Mouse (Mus musculus): ENCODE measurements around the gene Fam69a. TPM values are rescaled to one million over a fixed set of nuclear protein-coding genes. Genes with fewer than 3 reads are reported as not detected.

The Fam69a gene
- polyA plus RNA-seq, 1 experiment from 2014 or later: 11.7 TPM

- H3K4me1 ChIP-seq (replicated peaks; ENCODE audit: control insufficient read depth, insufficient read depth, low read length): no peaks in the 10 kb centered on the region
- no peak overlapping the region for H3K27ac ChIP-seq (ENCODE audit: low read depth, low read length)
- no peaks in the 10 kb centered on the region for H3K9me3 ChIP-seq (ENCODE audit: control insufficient read depth)
- H3K9ac ChIP-seq (ENCODE audit: low read depth, low read length): no peak overlapping the region
- TF ChIP-seq CTCF (IDR thresholded peaks at IDR 0.05; ENCODE audit: low read depth): no peak
- no peaks in the 10 kb centered on the region for H3K36me3 ChIP-seq (ENCODE audit: control insufficient read depth, insufficient read depth)
- no peak overlapping the region for H3K4me3 ChIP-seq (ENCODE audit: low read depth, low read length)
- no peaks in the 10 kb centered on the region for H3K27me3 ChIP-seq (replicated peaks; ENCODE audit: control insufficient read depth, insufficient read depth, low read length)
- 84% methylated on average over 4 of the region's 4 CpGs for WGBS
- H3K4me2 ChIP-seq (replicated peaks; ENCODE audit: low read depth): no peak overlapping the region
- no peak for ATAC-seq
These were observed 41.3 kb upstream of the Fam69a start for GRCm38 (mm10) chr5:108028230-108028629.

- H3K4me1 ChIP-seq (replicated peaks; ENCODE audit: control insufficient read depth, insufficient read depth, low read length): no peaks in the 10 kb centered on the region
- no peaks in the 10 kb centered on the region for H3K9me3 ChIP-seq (ENCODE audit: control insufficient read depth)
- ATAC-seq: no peak
- TF ChIP-seq CTCF (IDR thresholded peaks at IDR 0.05; ENCODE audit: low read depth): no peak
- no peaks in the 10 kb centered on the region for H3K36me3 ChIP-seq (ENCODE audit: control insufficient read depth, insufficient read depth)
- 54% methylated on average over 3 of the region's 3 CpGs for WGBS
- H3K9ac ChIP-seq (ENCODE audit: low read depth, low read length): no peak overlapping the region
- H3K27ac ChIP-seq (ENCODE audit: low read depth, low read length): no peak overlapping the region
- H3K4me2 ChIP-seq (replicated peaks; ENCODE audit: low read depth): no peak overlapping the region
- H3K4me3 ChIP-seq (ENCODE audit: low read depth, low read length): no peak overlapping the region
- H3K27me3 ChIP-seq (replicated peaks; ENCODE audit: control insufficient read depth, insufficient read depth, low read length): no peaks in the 10 kb centered on the region
These were observed 34.5 kb upstream of the Fam69a start for GRCm38 (mm10) chr5:108021346-108021745.

DNA sequence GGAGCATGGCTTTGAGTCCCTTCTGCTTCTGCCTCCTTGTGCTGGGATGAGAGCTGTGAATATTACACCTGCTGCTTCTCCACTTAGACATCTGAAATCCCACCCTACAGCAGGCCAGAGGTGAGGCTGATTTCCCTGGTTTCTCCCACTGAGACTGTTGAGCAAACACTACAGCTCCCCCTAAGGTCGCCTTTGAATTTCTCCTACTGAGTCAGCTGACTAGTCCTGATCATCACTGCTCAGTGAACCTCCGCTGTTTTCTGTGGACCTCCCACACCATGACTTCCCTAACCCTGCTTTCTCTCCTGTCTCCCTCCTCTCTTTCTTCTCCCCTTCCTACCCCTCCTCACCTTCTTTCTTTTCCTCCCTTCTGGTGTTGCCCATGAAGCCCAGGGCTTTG, 32.5 kb upstream of the Fam69a start:
- Histone ChIP-seq H3K4me1 (replicated peaks; ENCODE audit: control insufficient read depth, insufficient read depth, low read length) (0 out of 2 replicates have a peak, but pooled peaks cover 2% of the 10 kb centered on the region), H3K9ac (ENCODE audit: low read depth, low read length) (no peak overlapping the region), H3K4me2 (replicated peaks; ENCODE audit: low read depth) (no peak overlapping the region), H3K9me3 (ENCODE audit: control insufficient read depth) (no peaks in the 10 kb centered on the region), H3K36me3 (ENCODE audit: control insufficient read depth, insufficient read depth) (no peaks in the 10 kb centered on the region), H3K27me3 (replicated peaks; ENCODE audit: control insufficient read depth, insufficient read depth, low read length) (no peaks in the 10 kb centered on the region), H3K27ac (ENCODE audit: low read depth, low read length) (no peak overlapping the region), H3K4me3 (ENCODE audit: low read depth, low read length) (no peak overlapping the region)
- ATAC-seq: no peak
- WGBS: 15% methylated on average over 2 of the region's 2 CpGs
- peak; percentile 40; the same call in 1 of the 2 replicates for TF ChIP-seq CTCF (IDR thresholded peaks at IDR 0.05; ENCODE audit: low read depth)

GRCm38 (mm10) chr5:108017232-108017631, 30.3 kb upstream of the Fam69a start:
- H3K27me3 ChIP-seq (replicated peaks; ENCODE audit: control insufficient read depth, insufficient read depth, low read length): no peaks in the 10 kb centered on the region
- H3K9ac ChIP-seq (ENCODE audit: low read depth, low read length): no peak overlapping the region
- no peak overlapping the region for H3K27ac ChIP-seq (ENCODE audit: low read depth, low read length)
- 69% methylated on average over 2 of the region's 2 CpGs for WGBS
- no peaks in the 10 kb centered on the region for H3K36me3 ChIP-seq (ENCODE audit: control insufficient read depth, insufficient read depth)
- no peak for ATAC-seq
- no peak overlapping the region for H3K4me3 ChIP-seq (ENCODE audit: low read depth, low read length)
- no peak overlapping the region for H3K4me2 ChIP-seq (replicated peaks; ENCODE audit: low read depth)
- no peaks in the 10 kb centered on the region for H3K9me3 ChIP-seq (ENCODE audit: control insufficient read depth)
- H3K4me1 ChIP-seq (replicated peaks; ENCODE audit: control insufficient read depth, insufficient read depth, low read length): 0 out of 2 replicates have a peak, but pooled peaks cover 2% of the 10 kb centered on the region
- TF ChIP-seq CTCF (IDR thresholded peaks at IDR 0.05; ENCODE audit: low read depth): no peak

DNA sequence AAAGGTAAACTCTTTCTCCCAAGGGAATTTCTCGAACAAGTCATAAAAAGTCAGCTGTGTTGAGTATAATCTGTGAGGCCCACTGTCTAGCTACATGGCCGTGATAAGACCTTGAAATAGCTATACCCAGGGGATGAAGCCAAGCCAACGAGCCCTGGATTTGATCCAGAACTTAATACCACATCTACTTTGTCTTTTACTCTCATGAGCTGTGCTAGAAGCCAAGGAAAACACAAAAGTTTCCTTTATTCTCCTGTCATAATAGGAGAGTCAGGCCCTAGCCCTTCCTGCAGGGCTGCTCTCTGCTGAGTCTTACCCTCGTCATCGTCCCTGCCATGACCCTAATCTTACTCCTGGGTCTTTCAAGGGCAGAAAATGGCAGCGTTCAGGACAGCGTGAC, 28.5 kb upstream of the Fam69a start:
- H3K27ac ChIP-seq (ENCODE audit: low read depth, low read length): no peak overlapping the region
- no peak for TF ChIP-seq CTCF (IDR thresholded peaks at IDR 0.05; ENCODE audit: low read depth)
- 0 out of 2 replicates have a peak, but pooled peaks cover 2% of the 10 kb centered on the region for H3K4me1 ChIP-seq (replicated peaks; ENCODE audit: control insufficient read depth, insufficient read depth, low read length)
- ATAC-seq: no peak
- WGBS: 55% methylated on average over 7 of the region's 7 CpGs
- H3K4me2 ChIP-seq (replicated peaks; ENCODE audit: low read depth): no peak overlapping the region
- no peaks in the 10 kb centered on the region for H3K36me3 ChIP-seq (ENCODE audit: control insufficient read depth, insufficient read depth)
- H3K27me3 ChIP-seq (replicated peaks; ENCODE audit: control insufficient read depth, insufficient read depth, low read length): no peaks in the 10 kb centered on the region
- H3K9me3 ChIP-seq (ENCODE audit: control insufficient read depth): no peaks in the 10 kb centered on the region
- no peak overlapping the region for H3K4me3 ChIP-seq (ENCODE audit: low read depth, low read length)
- H3K9ac ChIP-seq (ENCODE audit: low read depth, low read length): no peak overlapping the region

GRCm38 (mm10) chr5:108014173-108014572, 27.3 kb upstream of the Fam69a start:
- Histone ChIP-seq H3K4me3 (ENCODE audit: low read depth, low read length) (no peak overlapping the region), H3K27me3 (replicated peaks; ENCODE audit: control insufficient read depth, insufficient read depth, low read length) (no peaks in the 10 kb centered on the region), H3K9ac (ENCODE audit: low read depth, low read length) (no peak overlapping the region), H3K36me3 (ENCODE audit: control insufficient read depth, insufficient read depth) (no peaks in the 10 kb centered on the region), H3K9me3 (ENCODE audit: control insufficient read depth) (no peaks in the 10 kb centered on the region), H3K27ac (ENCODE audit: low read depth, low read length) (no peak overlapping the region), H3K4me1 (replicated peaks; ENCODE audit: control insufficient read depth, insufficient read depth, low read length) (0 out of 2 replicates have a peak, but pooled peaks cover 2% of the 10 kb centered on the region), H3K4me2 (replicated peaks; ENCODE audit: low read depth) (no peak overlapping the region)
- 19% methylated on average over 1 of the region's 1 CpGs for WGBS
- TF ChIP-seq CTCF (IDR thresholded peaks at IDR 0.05; ENCODE audit: low read depth): no peak
- ATAC-seq: no peak

GRCm38 (mm10) chr5:108009721-108010120, 22.8 kb upstream of the Fam69a start:
- Histone ChIP-seq H3K27ac (ENCODE audit: low read depth, low read length) (no peak overlapping the region), H3K9me3 (ENCODE audit: control insufficient read depth) (no peaks in the 10 kb centered on the region), H3K4me2 (replicated peaks; ENCODE audit: low read depth) (no peak overlapping the region), H3K9ac (ENCODE audit: low read depth, low read length) (no peak overlapping the region), H3K4me3 (ENCODE audit: low read depth, low read length) (no peak overlapping the region), H3K27me3 (replicated peaks; ENCODE audit: control insufficient read depth, insufficient read depth, low read length) (no peaks in the 10 kb centered on the region), H3K36me3 (ENCODE audit: control insufficient read depth, insufficient read depth) (no peaks in the 10 kb centered on the region), H3K4me1 (replicated peaks; ENCODE audit: control insufficient read depth, insufficient read depth, low read length) (no peaks in the 10 kb centered on the region)
- no peak for TF ChIP-seq CTCF (IDR thresholded peaks at IDR 0.05; ENCODE audit: low read depth)
- 32% methylated on average over 2 of the region's 2 CpGs for whole genome bisulfite sequencing
- ATAC-seq: no peak

Measured in intestine, postnatal 0 days (tissue).